Mouse (Mus musculus): ENCODE results near the gene Stard3. TPM values are rescaled to one million over a fixed set of nuclear protein-coding genes. Genes with fewer than 3 reads are reported as not detected.

Gene Stard3
- polyA plus RNA-seq, 1 experiment from 2014 or later: 42.0 TPM

DNA sequence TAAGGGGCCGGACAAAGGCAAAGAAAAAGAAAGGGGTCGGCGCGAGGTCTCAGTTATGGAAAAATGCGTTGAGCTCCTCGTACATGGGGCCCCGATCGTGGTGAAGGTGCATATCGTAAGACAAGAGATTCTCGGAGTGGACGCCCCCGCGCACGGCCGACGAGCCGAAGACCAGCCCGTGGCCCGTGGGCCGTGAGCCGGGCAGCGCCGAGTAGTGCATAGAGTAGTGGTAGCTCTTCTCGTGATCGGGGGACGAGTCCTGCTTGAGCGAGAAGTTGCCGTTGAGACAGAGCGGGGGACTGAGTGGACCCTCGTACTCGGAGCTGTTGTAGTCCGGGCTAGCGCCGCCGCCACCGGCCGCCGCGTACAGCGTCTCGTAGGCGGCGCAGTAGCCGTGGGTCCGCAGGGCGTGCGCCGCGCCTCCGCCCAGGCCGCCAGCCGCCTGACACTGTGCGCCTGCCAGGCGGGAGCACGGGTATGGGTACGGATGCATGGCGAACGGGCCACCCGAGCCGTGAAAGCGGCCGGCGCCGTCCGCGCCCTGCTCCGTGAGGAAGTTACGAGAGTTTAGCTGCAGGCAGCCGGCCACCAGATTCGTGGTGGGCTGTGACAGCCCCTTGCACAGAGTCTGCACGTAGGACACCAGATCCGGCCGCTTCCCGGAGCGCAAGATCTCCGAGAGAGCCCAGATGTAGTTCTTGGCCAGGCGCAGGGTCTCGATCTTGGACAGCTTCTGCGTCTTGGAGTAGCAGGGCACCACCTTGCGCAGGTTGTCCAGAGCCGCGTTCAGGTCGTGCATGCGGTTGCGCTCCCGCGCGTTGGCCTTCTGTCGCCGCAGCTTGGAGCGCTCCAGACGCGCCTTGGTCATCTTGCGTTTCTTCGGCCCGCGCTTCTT lies 30.8 kb upstream of the Stard3 start:
- H3K27me3 ChIP-seq (ENCODE audit: control insufficient read depth, insufficient read depth, low read length): peaks cover 99% of the 10 kb centered on the region
- ATAC-seq (ENCODE audit: low FRiP score, low TSS enrichment): no peak
- WGBS: under 1% methylated on average over 84 of the region's 97 CpGs
- peaks cover 15% of the 10 kb centered on the region for H3K4me1 ChIP-seq (ENCODE audit: control insufficient read depth, insufficient read depth, low read length)
- no peaks in the 10 kb centered on the region for H3K9me3 ChIP-seq (ENCODE audit: control insufficient read depth, low read length)
- no peak overlapping the region for H3K9ac ChIP-seq (ENCODE audit: low read depth, low read length)
- H3K36me3 ChIP-seq (ENCODE audit: control insufficient read depth, insufficient read depth, low read length): no peaks in the 10 kb centered on the region
- H3K4me3 ChIP-seq (ENCODE audit: low read length): peak overlapping the region; percentile 23
- H3K4me2 ChIP-seq (replicated peaks; ENCODE audit: low read depth, low read length): peak overlapping the region; percentile 18
- no peak overlapping the region for H3K27ac ChIP-seq (ENCODE audit: low read depth, low read length)

DNA sequence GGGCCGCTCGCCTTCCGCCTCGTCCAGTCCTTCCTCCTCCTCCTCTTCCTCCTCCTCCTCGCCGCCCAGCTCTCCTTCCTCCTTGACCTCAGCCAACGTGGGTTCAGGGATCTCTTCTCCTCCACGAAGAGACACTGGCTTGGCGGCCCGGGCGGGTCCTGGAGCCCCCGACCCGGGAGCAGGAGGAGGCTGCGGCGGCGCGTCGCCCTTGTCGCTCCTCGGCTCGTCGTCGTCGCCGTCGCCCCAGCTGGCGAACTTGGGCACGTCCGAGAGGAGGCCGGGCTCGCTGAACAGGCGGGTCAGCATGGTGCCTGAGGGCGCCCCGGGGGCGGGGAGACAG lies 30.2 kb upstream of the Stard3 start:
- H3K4me3 ChIP-seq (ENCODE audit: low read length): peak overlapping the region; percentile 23
- H3K27ac ChIP-seq (ENCODE audit: low read depth, low read length): no peak overlapping the region
- under 1% methylated on average over 33 of the region's 35 CpGs for WGBS
- peaks cover 15% of the 10 kb centered on the region for H3K4me1 ChIP-seq (ENCODE audit: control insufficient read depth, insufficient read depth, low read length)
- H3K9ac ChIP-seq (ENCODE audit: low read depth, low read length): no peak overlapping the region
- ATAC-seq (ENCODE audit: low FRiP score, low TSS enrichment): no peak
- no peaks in the 10 kb centered on the region for H3K36me3 ChIP-seq (ENCODE audit: control insufficient read depth, insufficient read depth, low read length)
- H3K4me2 ChIP-seq (replicated peaks; ENCODE audit: low read depth, low read length): peak overlapping the region; percentile 18
- no peaks in the 10 kb centered on the region for H3K9me3 ChIP-seq (ENCODE audit: control insufficient read depth, low read length)
- H3K27me3 ChIP-seq (ENCODE audit: control insufficient read depth, insufficient read depth, low read length): peaks cover 99% of the 10 kb centered on the region

DNA sequence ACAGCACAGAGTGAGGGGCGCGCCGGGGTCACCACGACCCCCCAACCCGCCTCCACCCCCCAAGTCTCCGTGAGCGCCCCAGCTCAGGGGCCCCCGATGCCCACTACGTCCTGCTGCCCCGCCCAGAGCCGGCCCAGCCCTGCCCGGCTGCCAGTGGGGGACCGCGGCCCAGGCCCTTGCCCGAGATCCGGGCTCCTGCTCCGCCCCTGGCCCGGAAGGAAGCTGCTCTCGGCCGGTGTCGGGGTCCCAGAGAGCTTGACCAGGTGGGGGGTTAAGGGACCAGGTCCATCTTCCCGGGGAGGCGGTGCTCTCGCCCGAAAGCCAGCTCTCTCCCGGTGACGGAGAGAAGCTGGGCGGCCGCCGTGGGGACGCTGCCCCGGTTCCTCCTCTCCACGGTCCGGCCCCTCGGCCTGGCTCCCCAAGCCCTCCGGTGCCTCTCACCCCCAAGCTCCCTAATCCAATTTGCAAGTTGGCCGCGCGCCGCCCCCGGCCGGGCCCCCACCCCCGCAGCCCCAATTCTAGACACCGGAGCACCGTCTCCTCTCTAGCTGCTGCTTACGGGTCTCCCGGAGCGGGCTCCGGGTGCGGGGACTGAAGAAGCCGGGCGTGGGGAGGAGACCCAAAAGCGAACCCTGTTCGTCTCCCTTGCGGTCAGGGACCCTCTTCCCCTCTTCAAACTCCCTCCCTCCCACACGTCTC lies 29.6 kb upstream of the Stard3 start:
- no peak overlapping the region for H3K9ac ChIP-seq (ENCODE audit: low read depth, low read length)
- peak overlapping the region; percentile 23 for H3K4me3 ChIP-seq (ENCODE audit: low read length)
- H3K27me3 ChIP-seq (ENCODE audit: control insufficient read depth, insufficient read depth, low read length): peaks cover 99% of the 10 kb centered on the region
- WGBS: 1% methylated on average over 44 of the region's 56 CpGs
- H3K9me3 ChIP-seq (ENCODE audit: control insufficient read depth, low read length): no peaks in the 10 kb centered on the region
- H3K4me2 ChIP-seq (replicated peaks; ENCODE audit: low read depth, low read length): peak overlapping the region; percentile 18
- no peak for ATAC-seq (ENCODE audit: low FRiP score, low TSS enrichment)
- peaks cover 15% of the 10 kb centered on the region for H3K4me1 ChIP-seq (ENCODE audit: control insufficient read depth, insufficient read depth, low read length)
- H3K36me3 ChIP-seq (ENCODE audit: control insufficient read depth, insufficient read depth, low read length): no peaks in the 10 kb centered on the region
- H3K27ac ChIP-seq (ENCODE audit: low read depth, low read length): no peak overlapping the region

DNA sequence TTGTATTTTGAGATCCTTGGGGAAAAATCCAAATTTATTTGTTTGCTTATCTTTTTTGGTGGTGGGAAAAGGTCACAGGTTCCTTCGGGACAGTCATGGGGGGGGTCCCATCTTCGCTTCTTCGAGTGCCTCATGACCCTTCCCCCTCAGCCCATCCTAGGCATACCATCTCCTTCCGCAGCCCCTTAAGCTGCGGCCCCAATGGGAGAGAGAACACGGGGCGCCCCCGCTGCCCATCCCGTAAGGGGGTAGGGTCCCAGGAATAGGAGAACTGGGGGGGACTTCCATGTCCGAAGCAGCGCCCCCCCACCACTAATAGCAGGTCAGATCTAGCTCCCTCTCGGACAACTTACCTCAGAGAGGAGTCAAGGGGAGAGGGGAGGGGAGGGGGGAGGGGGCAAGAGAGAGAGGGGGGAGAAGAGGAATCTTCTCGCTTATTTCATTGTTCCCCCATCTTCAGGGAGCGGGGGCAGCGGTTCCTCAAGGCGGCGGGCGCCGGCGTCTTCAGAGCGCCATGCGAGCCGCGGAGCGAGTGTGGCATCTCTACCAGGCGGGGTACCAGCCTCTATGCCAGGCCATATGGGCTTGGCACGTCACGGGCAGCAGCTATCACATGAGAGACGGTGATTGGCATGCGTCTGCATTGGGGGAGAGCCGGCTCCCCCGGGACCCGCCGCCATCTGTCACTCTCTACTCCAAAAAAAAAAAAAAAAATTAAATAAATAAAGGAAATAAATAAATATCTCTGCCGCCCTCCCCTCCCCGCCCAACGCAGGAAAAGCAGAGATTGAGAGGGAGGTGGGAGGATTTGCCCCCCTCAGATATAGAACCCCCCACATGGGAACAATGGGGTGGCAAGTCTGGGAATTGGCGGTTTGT lies 28.8 kb upstream of the Stard3 start, which contains the start of gene Neurod2:
Neurod2 (minus strand) TSS at position 568 of the 879 bp plus-strand sequence.
- Histone ChIP-seq H3K4me3 (ENCODE audit: low read length) (peak within 1 kb of the TSS; percentile 23), H3K27me3 (ENCODE audit: control insufficient read depth, insufficient read depth, low read length) (peaks cover 99% of the 10 kb centered on the region), H3K4me1 (ENCODE audit: control insufficient read depth, insufficient read depth, low read length) (peaks cover 17% of the 10 kb centered on the region), H3K4me2 (replicated peaks; ENCODE audit: low read depth, low read length) (peak within 1 kb of the TSS; percentile 18), H3K36me3 (ENCODE audit: control insufficient read depth, insufficient read depth, low read length) (no peaks in the 10 kb centered on the region), H3K9ac (ENCODE audit: low read depth, low read length) (no peak within 1 kb of the TSS), H3K27ac (ENCODE audit: low read depth, low read length) (no peak within 1 kb of the TSS), H3K9me3 (ENCODE audit: control insufficient read depth, low read length) (no peaks in the 10 kb centered on the region)
- no peak for ATAC-seq (ENCODE audit: low FRiP score, low TSS enrichment)
- 2% methylated on average over 38 of the region's 38 CpGs for WGBS

DNA sequence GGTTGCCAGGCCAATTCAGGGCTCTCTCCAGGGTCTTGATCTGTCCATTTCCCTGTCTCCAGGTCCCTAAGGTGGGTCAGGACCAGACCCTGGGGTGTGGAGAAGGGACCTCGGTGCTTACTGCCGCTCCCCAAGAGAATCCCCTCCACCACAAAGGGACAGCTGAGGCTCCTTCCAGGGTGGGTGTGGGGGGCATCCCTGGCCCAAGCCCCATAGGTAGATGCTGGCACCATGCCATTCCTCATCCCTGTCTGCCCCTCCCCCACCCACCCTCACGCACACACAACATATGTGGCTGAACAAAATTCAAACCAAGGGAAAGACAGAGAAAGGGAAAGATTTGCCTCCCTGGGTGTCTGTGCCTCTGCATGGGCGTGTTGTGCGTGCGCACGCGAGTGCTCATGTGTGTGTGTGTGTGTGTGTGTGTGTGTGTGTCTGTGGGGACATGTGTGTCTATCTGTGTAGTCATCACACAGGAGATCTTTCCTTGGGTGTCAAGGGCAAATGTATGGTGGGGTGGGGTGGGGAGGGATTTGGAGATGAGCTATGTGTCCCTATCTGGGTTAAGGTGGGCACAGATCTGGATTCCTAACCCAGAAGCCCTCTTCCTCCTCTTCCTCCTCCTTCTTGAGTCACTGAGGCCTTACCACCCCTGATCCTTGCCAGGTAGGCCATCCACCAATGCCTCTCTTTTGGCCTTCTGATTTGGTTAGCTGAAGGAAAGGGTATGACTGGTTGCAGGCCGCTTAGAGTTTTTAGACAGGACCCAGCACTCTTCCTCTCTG lies 28.0 kb upstream of the Stard3 start:
- H3K36me3 ChIP-seq (ENCODE audit: control insufficient read depth, insufficient read depth, low read length): no peaks in the 10 kb centered on the region
- 34% methylated on average over 9 of the region's 9 CpGs for WGBS
- ATAC-seq (ENCODE audit: low FRiP score, low TSS enrichment): no peak

DNA sequence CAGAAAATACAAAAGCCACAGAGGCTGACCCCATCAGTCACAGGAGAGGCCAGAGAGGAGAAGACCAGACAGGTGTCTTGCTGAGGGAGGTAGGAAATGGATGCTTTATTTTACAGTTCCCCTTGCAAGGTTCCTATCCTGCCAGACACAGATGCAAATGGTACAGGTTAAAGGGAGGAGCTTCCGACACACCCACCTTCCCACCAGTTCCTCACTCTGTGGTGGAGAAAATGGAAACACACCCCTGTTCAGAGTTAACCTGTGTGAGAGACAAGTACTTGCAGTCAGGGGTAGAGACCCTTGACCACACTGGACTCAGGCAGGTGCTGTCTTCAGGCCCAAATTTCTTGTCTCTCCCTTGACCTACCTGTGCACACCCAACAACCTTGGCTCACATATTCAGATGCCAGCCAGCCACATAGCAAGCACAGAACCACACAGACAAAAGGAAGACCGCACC lies 27.4 kb upstream of the Stard3 start:
- peaks cover 99% of the 10 kb centered on the region for H3K27me3 ChIP-seq (ENCODE audit: control insufficient read depth, insufficient read depth, low read length)
- H3K4me3 ChIP-seq (ENCODE audit: low read length): no peak overlapping the region
- no peak overlapping the region for H3K4me2 ChIP-seq (replicated peaks; ENCODE audit: low read depth, low read length)
- no peaks in the 10 kb centered on the region for H3K36me3 ChIP-seq (ENCODE audit: control insufficient read depth, insufficient read depth, low read length)
- H3K9ac ChIP-seq (ENCODE audit: low read depth, low read length): no peak overlapping the region
- no peaks in the 10 kb centered on the region for H3K9me3 ChIP-seq (ENCODE audit: control insufficient read depth, low read length)
- no peak for ATAC-seq (ENCODE audit: low FRiP score, low TSS enrichment)
- no peak overlapping the region for H3K27ac ChIP-seq (ENCODE audit: low read depth, low read length)
- H3K4me1 ChIP-seq (ENCODE audit: control insufficient read depth, insufficient read depth, low read length): peaks cover 22% of the 10 kb centered on the region
- 49% methylated on average over 2 of the region's 2 CpGs for WGBS

More for the DNA sequence above, 28.0 kb upstream of the Stard3 start:
- H3K27me3 ChIP-seq (ENCODE audit: control insufficient read depth, insufficient read depth, low read length): peaks cover 99% of the 10 kb centered on the region
- no peak overlapping the region for H3K9ac ChIP-seq (ENCODE audit: low read depth, low read length)
- H3K9me3 ChIP-seq (ENCODE audit: control insufficient read depth, low read length): no peaks in the 10 kb centered on the region
- peaks cover 22% of the 10 kb centered on the region for H3K4me1 ChIP-seq (ENCODE audit: control insufficient read depth, insufficient read depth, low read length)
- H3K4me2 ChIP-seq (replicated peaks; ENCODE audit: low read depth, low read length): no peak overlapping the region
- H3K4me3 ChIP-seq (ENCODE audit: low read length): no peak overlapping the region
- no peak overlapping the region for H3K27ac ChIP-seq (ENCODE audit: low read depth, low read length)

DNA sequence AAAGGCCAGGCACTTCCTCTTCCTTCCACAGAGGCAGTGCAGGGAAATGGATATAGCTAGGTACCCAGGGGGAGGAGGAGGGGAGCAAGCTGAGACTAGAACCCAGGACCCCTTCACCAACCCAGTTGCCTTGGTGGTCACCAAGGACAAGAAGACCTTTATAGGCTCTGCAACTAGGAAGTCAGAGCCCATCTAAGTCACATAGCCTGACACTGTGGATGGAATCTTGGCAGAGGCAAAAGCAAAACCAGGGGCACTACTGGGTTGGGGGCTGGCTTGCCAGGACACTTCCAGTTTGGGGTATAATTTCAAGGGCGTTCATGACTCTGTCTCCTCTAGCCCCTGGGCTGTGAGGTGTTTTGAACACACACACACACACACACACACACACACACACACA lies 26.8 kb upstream of the Stard3 start:
- 64% methylated on average over 1 of the region's 1 CpGs for WGBS
- Histone ChIP-seq H3K27me3 (ENCODE audit: control insufficient read depth, insufficient read depth, low read length) (peaks cover 99% of the 10 kb centered on the region), H3K9me3 (ENCODE audit: control insufficient read depth, low read length) (no peaks in the 10 kb centered on the region), H3K27ac (ENCODE audit: low read depth, low read length) (no peak overlapping the region), H3K4me3 (ENCODE audit: low read length) (no peak overlapping the region), H3K9ac (ENCODE audit: low read depth, low read length) (no peak overlapping the region), H3K4me1 (ENCODE audit: control insufficient read depth, insufficient read depth, low read length) (peaks cover 22% of the 10 kb centered on the region), H3K4me2 (replicated peaks; ENCODE audit: low read depth, low read length) (no peak overlapping the region), H3K36me3 (ENCODE audit: control insufficient read depth, insufficient read depth, low read length) (no peaks in the 10 kb centered on the region)
- no peak for ATAC-seq (ENCODE audit: low FRiP score, low TSS enrichment)

DNA sequence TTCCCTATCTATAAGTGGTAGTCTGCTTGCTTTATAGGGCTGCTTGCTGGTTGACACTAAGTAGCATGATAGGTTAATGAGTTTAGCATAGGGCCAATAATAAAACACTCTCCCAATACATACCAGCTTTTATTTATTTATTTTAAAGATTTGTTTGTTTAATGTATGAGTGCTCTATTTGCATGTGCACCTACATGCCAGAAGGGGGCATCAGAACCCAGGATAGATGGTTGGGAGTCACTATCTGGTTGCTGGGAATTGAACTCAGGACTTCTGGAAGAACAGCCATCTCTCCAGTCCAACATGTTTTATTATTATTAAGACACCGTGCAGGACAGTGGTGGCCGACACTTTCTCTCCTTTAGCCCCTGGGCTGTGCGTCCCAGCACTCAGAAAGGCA lies 26.0 kb upstream of the Stard3 start:
- Histone ChIP-seq H3K9me3 (ENCODE audit: control insufficient read depth, low read length) (no peaks in the 10 kb centered on the region), H3K27me3 (ENCODE audit: control insufficient read depth, insufficient read depth, low read length) (peaks cover 99% of the 10 kb centered on the region), H3K4me1 (ENCODE audit: control insufficient read depth, insufficient read depth, low read length) (peaks cover 20% of the 10 kb centered on the region), H3K36me3 (ENCODE audit: control insufficient read depth, insufficient read depth, low read length) (no peaks in the 10 kb centered on the region), H3K4me2 (replicated peaks; ENCODE audit: low read depth, low read length) (no peak overlapping the region), H3K4me3 (ENCODE audit: low read length) (no peak overlapping the region), H3K9ac (ENCODE audit: low read depth, low read length) (no peak overlapping the region), H3K27ac (ENCODE audit: low read depth, low read length) (no peak overlapping the region)
- ATAC-seq (ENCODE audit: low FRiP score, low TSS enrichment): no peak
- WGBS: 78% methylated on average over 3 of the region's 3 CpGs
